Mouse (Mus musculus): ENCODE data around the gene Gapdhs. TPM values are rescaled to one million over a fixed set of nuclear protein-coding genes. Genes with fewer than 3 reads are reported as not detected.
"Not testable (repeated sequence)": the region's sequence is repeated elsewhere in the genome, so short reads cannot be mapped to it uniquely, and the experiment has no call there.

The Gapdhs gene
- polyA plus RNA-seq, 1 experiment = not detected

- Histone ChIP-seq H3K4me1 (ENCODE audit: control insufficient read depth, insufficient read depth, low read length) (peaks cover 19% of the 10 kb centered on the region), H3K4me3 (ENCODE audit: insufficient read depth, low read length) (no peak overlapping the region), H3K27ac (ENCODE audit: insufficient read depth, low read depth, low read length) (no peak overlapping the region)
- TF ChIP-seq CTCF (IDR thresholded peaks at IDR 0.05; ENCODE audit: low read depth, low read length) (no peak), POLR2A (IDR thresholded peaks at IDR 0.05; ENCODE audit: borderline replicate concordance, low read depth, low read length) (no peak)
Measured at GRCm38 (mm10) chr7:30747525-30748204, 4.2 kb upstream of the Gapdhs start.

GRCm38 (mm10) chr7:30744022-30744598 lies 629 bp upstream of the Gapdhs start:
- Histone ChIP-seq H3K27ac (ENCODE audit: insufficient read depth, low read depth, low read length) (no peak overlapping the region), H3K4me1 (ENCODE audit: control insufficient read depth, insufficient read depth, low read length) (peaks cover 7% of the 10 kb centered on the region), H3K4me3 (ENCODE audit: insufficient read depth, low read length) (no peak overlapping the region)
- no peak for TF ChIP-seq CTCF (IDR thresholded peaks at IDR 0.05; ENCODE audit: low read depth, low read length)

DNA sequence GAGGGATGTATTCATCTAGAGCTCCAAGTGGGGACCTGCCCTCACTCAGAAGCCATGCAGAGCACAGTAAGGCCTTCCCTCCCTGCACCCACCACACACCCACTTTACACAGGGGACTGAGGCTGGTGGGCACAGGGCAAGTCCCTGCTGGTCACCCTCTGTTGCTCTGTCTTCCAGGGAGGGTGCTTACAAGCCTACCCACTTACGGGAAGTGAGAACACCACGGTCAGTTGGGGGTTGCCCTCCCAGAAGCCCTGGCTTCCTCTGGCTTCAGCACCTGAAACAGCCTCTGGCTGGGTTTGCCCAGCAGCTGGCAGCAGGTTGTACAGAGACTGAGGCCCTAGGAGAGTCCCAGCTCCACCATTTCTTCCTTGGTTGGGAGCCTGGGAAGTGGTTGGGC lies 911 bp downstream of the Gapdhs start:
- H3K27ac ChIP-seq (ENCODE audit: insufficient read depth, low read depth, low read length); H3K4me1 ChIP-seq (ENCODE audit: control insufficient read depth, insufficient read depth, low read length); H3K4me3 ChIP-seq (ENCODE audit: insufficient read depth, low read length): not testable (repeated sequence)

GRCm38 (mm10) chr7:30736211-30736610 lies 7.3 kb downstream of the Gapdhs start:
- Histone ChIP-seq H3K27ac (ENCODE audit: insufficient read depth, low read depth, low read length) (no peak overlapping the region), H3K4me1 (ENCODE audit: control insufficient read depth, insufficient read depth, low read length) (no peaks in the 10 kb centered on the region), H3K4me3 (ENCODE audit: insufficient read depth, low read length) (no peak overlapping the region)
- no peak for TF ChIP-seq POLR2A (IDR thresholded peaks at IDR 0.05; ENCODE audit: borderline replicate concordance, low read depth, low read length)
- no peak for TF ChIP-seq CTCF (IDR thresholded peaks at IDR 0.05; ENCODE audit: low read depth, low read length)

GRCm38 (mm10) chr7:30730064-30730722 lies 13.3 kb downstream of the Gapdhs start:
- H3K4me1 ChIP-seq (ENCODE audit: control insufficient read depth, insufficient read depth, low read length) = peaks cover 13% of the 10 kb centered on the region
- H3K27ac ChIP-seq (ENCODE audit: insufficient read depth, low read depth, low read length) = not testable (repeated sequence)

GRCm38 (mm10) chr7:30729396-30730063 lies 14.0 kb downstream of the Gapdhs start, which contains the start of gene Tmem147:
Gene Tmem147, minus strand, starts transcription at chr7:30729540.
- peaks cover 13% of the 10 kb centered on the region for H3K4me1 ChIP-seq (ENCODE audit: control insufficient read depth, insufficient read depth, low read length)
- H3K27ac ChIP-seq (ENCODE audit: insufficient read depth, low read depth, low read length) = peak within 1 kb of the TSS; percentile 56
- TF ChIP-seq POLR2A (IDR thresholded peaks at IDR 0.05; ENCODE audit: borderline replicate concordance, low read depth, low read length) = 0 out of 2 replicates have a peak, but pooled peaks have one; percentile 36
- TF ChIP-seq CTCF (IDR thresholded peaks at IDR 0.05; ENCODE audit: low read depth, low read length) = 0 out of 2 replicates have a peak, but pooled peaks have one; percentile 23
- peak within 1 kb of the TSS; percentile 87 for H3K4me3 ChIP-seq (ENCODE audit: insufficient read depth, low read length)

More at GRCm38 (mm10) chr7:30730064-30730722, 13.3 kb downstream of the Gapdhs start:
- peak overlapping the region; percentile 87 for H3K4me3 ChIP-seq (ENCODE audit: insufficient read depth, low read length)

GRCm38 (mm10) chr7:30728739-30729395 lies 14.6 kb downstream of the Gapdhs start:
- Histone ChIP-seq H3K4me3 (ENCODE audit: insufficient read depth, low read length) (peak overlapping the region; percentile 87), H3K4me1 (ENCODE audit: control insufficient read depth, insufficient read depth, low read length) (peaks cover 13% of the 10 kb centered on the region), H3K27ac (ENCODE audit: insufficient read depth, low read depth, low read length) (peak overlapping the region; percentile 28)
- TF ChIP-seq CTCF (IDR thresholded peaks at IDR 0.05; ENCODE audit: low read depth, low read length) (no peak), POLR2A (IDR thresholded peaks at IDR 0.05; ENCODE audit: borderline replicate concordance, low read depth, low read length) (no peak)

DNA sequence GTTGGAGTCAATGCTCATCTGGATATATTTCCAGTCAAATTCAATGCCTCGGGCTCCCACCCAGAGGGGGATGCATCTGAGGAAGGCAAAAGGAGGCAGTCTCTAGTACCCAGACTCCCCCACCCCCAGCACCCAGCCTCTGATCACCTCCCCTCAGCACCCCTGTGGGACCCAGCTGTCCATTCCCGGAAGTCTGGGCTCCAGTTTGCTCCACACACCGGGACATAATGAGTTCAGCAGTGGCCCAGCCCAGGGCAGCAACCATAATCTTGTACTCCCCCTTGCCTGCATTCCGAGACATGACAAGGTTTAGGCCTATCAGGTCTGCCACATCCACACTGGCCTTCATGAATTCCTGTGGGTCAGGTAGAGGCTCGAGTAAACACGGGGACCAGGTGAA lies 15.3 kb downstream of the Gapdhs start:
- H3K4me3 ChIP-seq (ENCODE audit: insufficient read depth, low read length) = peak overlapping the region; percentile 87
- no peak overlapping the region for H3K27ac ChIP-seq (ENCODE audit: insufficient read depth, low read depth, low read length)

DNA sequence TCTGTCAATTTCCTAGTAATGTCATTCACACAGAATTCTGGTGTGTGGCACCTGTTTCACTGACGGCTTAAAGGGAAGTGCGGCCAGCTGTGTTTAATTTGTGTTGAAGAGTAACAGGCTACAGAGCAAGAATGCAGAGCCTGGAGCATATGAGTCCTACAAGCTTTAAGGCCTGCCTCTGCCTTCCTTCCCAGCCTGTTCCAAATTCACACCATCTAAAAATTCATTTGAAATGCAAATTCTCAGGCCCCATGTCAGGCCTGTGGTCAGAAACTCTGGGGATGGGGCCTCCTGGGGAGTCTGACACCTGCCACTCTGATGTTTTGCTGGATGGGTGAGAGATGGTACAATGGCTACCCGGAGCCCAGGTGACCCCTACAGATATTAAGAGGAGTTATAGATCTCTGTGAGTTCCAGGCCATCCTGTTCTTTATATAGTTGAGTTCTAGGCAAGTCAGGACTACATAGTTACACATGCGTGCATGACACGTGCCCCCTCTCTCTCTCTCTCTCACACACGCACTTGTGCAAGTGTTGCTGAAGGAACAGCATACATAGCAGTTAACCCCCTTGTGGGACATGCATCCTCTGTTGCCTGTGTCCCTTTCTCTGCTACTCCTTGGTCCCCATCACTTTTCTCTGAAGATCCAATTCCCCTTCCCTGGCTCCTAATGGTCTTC lies 20.1 kb downstream of the Gapdhs start:
- H3K4me3 ChIP-seq (ENCODE audit: insufficient read depth, low read length) = no peak overlapping the region
- TF ChIP-seq POLR2A (IDR thresholded peaks at IDR 0.05; ENCODE audit: borderline replicate concordance, low read depth, low read length) = no peak
- no peak for TF ChIP-seq CTCF (IDR thresholded peaks at IDR 0.05; ENCODE audit: low read depth, low read length)
- peaks cover 9% of the 10 kb centered on the region for H3K4me1 ChIP-seq (ENCODE audit: control insufficient read depth, insufficient read depth, low read length)
- no peak overlapping the region for H3K27ac ChIP-seq (ENCODE audit: insufficient read depth, low read depth, low read length)

More for the DNA sequence above, 15.3 kb downstream of the Gapdhs start:
- H3K4me1 ChIP-seq (ENCODE audit: control insufficient read depth, insufficient read depth, low read length) = peaks cover 13% of the 10 kb centered on the region
- no peak for TF ChIP-seq CTCF (IDR thresholded peaks at IDR 0.05; ENCODE audit: low read depth, low read length)
- TF ChIP-seq POLR2A (IDR thresholded peaks at IDR 0.05; ENCODE audit: borderline replicate concordance, low read depth, low read length) = no peak
